Mouse (Mus musculus) hematopoietic stem cell, adult 5-6 weeks (primary cell): ENCODE results near the gene Pla2g6. TPM values are rescaled to one million over a fixed set of nuclear protein-coding genes. Genes with fewer than 3 reads are reported as not detected.
A peak's percentile ranks its signal among the peaks of the same experiment; 100 is the strongest.

ENCODE experiments used
- ATAC-seq, 2 experiments: fragments of 125-278 bp in 1 of 2; replicated peaks in 1 of 2; 2 replicates each; pipeline ENCODE4 v1.8.0; 2016 to 2017; ENCODE audit warnings: inconsistent platforms in 2 of 2, mild to moderate bottlenecking in 2 of 2, moderate number of reproducible peaks in 2 of 2, low read depth in 1 of 2, moderate TSS enrichment in 1 of 2; ENCODE audit not compliant: low FRiP score in 2 of 2, poor library complexity in 2 of 2, severe bottlenecking in 2 of 2, insufficient read depth in 1 of 2, low TSS enrichment in 1 of 2
- total RNA-seq: library from RNA; stranded (forward); fragments of 172-1452, 232-1000 nt; gene quantifications from 2 replicates; pipeline ENCODE4 v1.2.3, GENCODE M21; 2017

Gene Pla2g6
- total RNA-seq, 1 experiment from 2014 or later = 7.4 TPM

- ATAC-seq = no peak
Measured at GRCm38 (mm10) chr15:79263726-79264125, 64.5 kb downstream of the Pla2g6 start.

DNA sequence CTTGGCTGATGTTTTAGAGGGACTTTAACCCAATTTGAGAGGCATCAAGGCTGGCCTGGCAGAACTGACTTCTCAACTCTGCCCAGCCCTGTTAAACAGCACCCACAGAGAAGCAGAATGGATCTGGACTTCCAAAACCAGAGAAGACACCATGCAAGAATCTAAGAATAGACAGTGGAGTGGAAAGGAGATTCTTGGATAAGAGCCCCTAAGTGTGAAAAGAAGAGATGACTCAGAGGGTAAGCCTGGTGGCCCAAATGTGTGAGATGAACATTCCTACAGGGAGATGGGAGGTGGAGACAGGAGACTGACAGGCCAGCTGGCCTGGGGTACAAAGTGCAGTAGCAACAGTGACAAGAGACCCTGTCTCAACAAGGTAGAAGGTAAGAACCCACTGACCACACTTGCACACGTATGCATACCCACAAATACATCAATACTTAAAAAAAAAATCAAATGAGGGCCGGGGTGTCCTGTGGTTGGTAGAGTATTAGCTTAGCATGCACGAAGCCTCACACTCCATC lies 65.3 kb downstream of the Pla2g6 start:
- no peak for ATAC-seq

- no peak for ATAC-seq
Measured at GRCm38 (mm10) chr15:79262375-79262774, 65.8 kb downstream of the Pla2g6 start.

- ATAC-seq = no peak
Measured at GRCm38 (mm10) chr15:79261757-79262156, 66.4 kb downstream of the Pla2g6 start.

- 0 out of 4 replicates have a peak, but pooled peaks of 1 of the 2 experiments have one; percentile 18 for ATAC-seq
Measured at GRCm38 (mm10) chr15:79261095-79261725, 67.0 kb downstream of the Pla2g6 start.

- ATAC-seq = no peak
Measured at GRCm38 (mm10) chr15:79258521-79258920, 69.7 kb downstream of the Pla2g6 start.

GRCm38 (mm10) chr15:79254661-79255060 lies 73.5 kb downstream of the Pla2g6 start, which contains the start of gene Slc16a8:
Slc16a8 (minus strand) TSS chr15:79254761.
- ATAC-seq = no peak

- no peak for ATAC-seq
Measured at GRCm38 (mm10) chr15:79252580-79252979, 75.6 kb downstream of the Pla2g6 start.

- peak in 1 of 2 experiments; percentile 56; a peak in 1 of 4 replicates for ATAC-seq
Measured at GRCm38 (mm10) chr15:79251781-79252491, 76.3 kb downstream of the Pla2g6 start.

GRCm38 (mm10) chr15:79251168-79251567 lies 77.0 kb downstream of the Pla2g6 start:
- ATAC-seq = no peak

DNA sequence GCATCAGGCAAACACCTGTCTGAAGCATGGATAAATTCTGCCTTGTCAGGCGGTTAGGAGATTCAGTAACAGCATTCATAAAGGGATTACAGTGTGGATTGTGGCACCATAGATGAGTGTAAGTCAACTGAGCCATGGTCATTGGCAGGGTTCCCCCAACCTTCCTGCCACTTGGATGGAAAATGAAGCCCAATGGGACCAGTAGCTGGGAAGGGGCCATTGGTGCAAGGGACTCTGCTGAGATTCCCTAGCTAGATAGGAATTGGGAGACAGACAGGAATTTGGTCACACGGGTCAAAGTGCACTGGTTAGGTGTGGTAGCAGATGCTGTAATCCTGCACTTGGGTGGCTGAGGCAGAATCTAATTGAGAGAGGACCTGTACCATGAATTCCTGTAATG lies 78.0 kb downstream of the Pla2g6 start:
- ATAC-seq = no peak

DNA sequence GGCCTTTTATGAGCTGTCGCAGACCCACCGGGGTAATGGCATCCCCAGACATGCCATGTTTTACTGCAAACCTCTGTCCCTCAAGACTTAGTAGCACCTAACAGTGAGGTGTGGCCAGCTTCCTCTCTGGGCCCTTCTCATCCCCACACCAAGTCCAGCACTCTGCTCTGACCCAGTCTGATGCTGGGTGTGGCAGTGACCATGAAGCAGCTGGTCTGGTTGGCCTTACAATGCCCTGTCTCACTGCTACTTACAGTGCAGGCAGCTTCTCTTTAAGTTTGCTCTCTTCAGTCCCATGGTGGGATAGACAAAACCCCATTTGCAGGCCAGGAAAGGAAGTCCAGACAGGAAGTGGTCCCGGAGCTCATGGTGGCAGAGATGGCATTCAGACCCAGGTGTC lies 82.9 kb downstream of the Pla2g6 start:
- no peak for ATAC-seq

- no peak for ATAC-seq
Measured at GRCm38 (mm10) chr15:79244071-79244893, 83.9 kb downstream of the Pla2g6 start.

DNA sequence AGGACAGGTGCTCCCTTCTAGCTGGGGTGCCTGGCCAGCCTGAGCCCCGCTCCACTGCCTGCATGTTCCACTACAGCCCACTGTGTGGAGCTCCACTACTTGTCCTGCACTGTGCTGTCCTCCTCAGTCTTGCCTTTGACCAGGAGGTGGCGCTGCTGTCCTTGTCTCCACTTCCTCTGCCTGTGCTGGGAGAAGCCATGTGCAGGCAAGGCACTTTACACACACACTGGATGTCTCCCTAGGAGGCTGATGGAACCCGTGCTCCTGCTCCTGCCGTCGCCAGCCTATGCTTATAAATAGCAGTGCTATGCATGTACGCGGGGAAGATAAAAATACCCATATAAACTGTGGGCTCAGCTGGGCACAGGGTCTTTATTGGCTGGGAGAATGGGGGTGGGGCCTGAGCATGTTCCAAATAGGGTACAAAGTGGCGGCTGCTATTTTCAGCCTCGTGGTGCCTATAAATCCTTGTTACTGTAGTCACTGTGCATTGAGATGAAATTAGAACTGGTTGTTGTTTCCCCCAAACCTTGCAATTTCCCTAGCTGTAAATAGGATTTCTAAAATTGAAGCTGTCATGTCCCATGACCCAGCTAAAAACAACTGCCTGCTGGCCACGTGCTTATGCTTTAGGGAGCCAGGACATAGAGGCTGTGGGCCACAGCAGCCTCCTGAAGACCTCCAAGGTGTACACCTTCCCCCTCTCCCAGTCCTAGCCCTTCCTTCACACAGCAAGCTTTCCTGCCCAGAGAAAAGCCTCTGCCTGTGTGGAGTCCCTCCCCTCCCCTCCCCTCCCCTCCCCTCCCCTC lies 84.8 kb downstream of the Pla2g6 start:
- ATAC-seq = peak; percentile 95 to 98

DNA sequence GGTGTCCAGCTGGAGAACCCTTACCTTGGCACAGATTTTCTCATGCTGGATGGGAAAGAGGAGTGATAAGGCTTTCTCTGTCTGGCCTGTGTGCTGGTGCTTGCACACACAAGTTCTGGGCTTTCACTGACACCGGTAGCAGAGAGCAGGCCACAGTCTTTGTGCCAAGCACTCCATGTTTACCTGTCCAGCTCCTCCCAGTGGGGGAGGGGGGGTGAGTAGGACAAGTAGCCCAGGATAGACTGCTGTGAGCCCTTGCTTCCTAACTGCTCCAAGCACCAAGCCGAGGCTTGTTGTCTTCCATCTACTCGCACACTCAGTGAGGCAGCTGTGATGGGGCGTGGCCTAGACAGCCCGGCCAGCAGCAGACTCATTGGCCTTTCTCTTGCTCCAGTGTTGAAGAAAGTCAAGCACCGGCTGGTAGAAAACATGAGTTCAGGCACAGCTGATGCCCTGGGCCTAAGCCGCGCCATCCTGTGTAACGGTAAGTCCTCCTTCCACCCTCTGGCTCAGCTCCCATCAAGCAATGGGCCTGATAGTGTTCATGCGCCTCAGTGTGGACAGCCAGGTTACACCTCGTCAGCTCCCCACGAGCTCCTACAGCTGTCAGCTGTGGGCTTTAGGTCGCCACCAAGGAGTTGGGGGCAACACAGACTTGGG lies 85.5 kb downstream of the Pla2g6 start:
- no peak for ATAC-seq

DNA sequence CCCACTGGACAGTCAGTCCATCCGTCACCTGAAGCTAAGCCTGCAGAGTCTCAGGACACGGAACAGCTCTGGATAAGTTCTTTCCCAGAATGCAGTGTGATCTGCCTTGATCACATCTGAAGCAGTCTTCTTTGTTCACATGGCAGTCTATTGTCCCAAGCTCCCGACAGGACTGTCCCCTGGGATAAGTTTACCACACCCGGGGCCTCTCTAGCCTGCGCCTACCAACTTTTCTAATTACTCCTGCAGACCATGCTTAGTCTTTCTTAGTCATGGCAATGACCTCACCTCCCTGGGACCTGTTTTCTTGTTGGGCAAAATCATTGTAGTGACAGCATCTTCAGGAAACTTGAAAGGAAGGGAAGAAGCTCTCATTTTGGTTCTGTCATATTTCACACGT lies 90.2 kb downstream of the Pla2g6 start:
- no peak for ATAC-seq
